Mouse (Mus musculus): Measurements from ENCODE around the gene Hes3. TPM values are rescaled to one million over a fixed set of nuclear protein-coding genes. Genes with fewer than 3 reads are reported as not detected.
A peak's percentile ranks its signal among the peaks of the same experiment; 100 is the strongest.

Hes3 gene
- polyA plus RNA-seq, 1 experiment from 2014 or later: not detected

DNA sequence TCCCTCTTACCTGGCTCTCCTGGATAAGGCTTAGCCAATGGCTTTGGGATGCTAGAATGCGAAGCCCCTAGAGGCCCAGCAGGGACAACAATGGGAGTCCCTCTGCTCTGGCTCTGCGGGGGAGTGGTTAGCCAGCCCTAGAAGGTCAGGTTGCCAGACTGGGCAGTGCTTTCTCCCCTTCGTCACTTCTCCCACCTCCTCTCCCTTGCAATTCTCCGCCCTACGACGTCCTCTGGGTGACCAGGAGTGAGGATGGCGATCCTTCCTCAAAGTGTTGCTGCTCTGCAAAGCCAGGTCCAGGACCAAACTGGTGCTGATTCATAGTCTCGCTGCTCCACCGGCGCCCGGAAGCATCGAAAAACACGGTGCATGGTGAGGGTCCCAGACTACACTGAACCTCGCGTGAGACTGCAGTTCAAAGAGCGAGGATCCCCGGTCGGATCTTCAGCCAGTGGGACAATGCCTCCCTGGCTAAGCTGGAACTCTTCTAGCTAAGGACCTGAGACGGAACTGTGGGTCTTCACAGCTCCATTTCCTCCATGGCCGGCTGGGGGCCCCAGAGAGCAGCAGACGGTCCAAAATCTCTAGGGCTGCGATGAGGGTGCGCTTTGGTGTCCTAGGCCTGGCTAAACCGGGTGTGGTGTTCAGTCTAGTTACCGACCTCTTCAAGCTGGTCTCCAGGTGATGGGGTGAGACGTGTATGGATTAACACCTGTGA, 27.2 kb upstream of the Hes3 start, which contains the start of gene Rnf207:
Gene Rnf207, minus strand, starts transcription at position 477 of the 718 bp plus-strand sequence.
- Histone ChIP-seq H3K27me3 (ENCODE audit: insufficient read depth, low read length) (peaks cover 24% of the 10 kb centered on the region), H3K4me2 (ENCODE audit: low read length) (peak within 1 kb of the TSS; percentile 49), H3K4me3 (replicated peaks; ENCODE audit: low read depth, low read length) (0 out of 2 replicates have a peak within 1 kb of the TSS, but pooled peaks have one; percentile 14), H3K4me1 (replicated peaks; ENCODE audit: insufficient read depth, low read length) (peaks cover 14% of the 10 kb centered on the region; the same call in 1 of the 2 replicates), H3K9ac (ENCODE audit: low read depth, low read length) (peak within 1 kb of the TSS; percentile 37; the same call in 1 of the 2 replicates), H3K27ac (no peak within 1 kb of the TSS; the same call in 1 of the 2 replicates), H3K9me3 (replicated peaks; ENCODE audit: low read length) (no peaks in the 10 kb centered on the region), H3K36me3 (ENCODE audit: insufficient read depth, low read length) (no peaks in the 10 kb centered on the region)
- ATAC-seq (replicated peaks; ENCODE audit: low FRiP score, low read depth) (no peak; the same call in 1 of the 2 replicates), DNase-seq (ENCODE audit: low spot score) (peak; percentile 65)
- peak; percentile 61; the same call in 1 of the 2 replicates for TF ChIP-seq CTCF (IDR thresholded peaks at IDR 0.05; ENCODE audit: low read depth)
- 3% methylated on average over 26 of the region's 26 CpGs for WGBS

DNA sequence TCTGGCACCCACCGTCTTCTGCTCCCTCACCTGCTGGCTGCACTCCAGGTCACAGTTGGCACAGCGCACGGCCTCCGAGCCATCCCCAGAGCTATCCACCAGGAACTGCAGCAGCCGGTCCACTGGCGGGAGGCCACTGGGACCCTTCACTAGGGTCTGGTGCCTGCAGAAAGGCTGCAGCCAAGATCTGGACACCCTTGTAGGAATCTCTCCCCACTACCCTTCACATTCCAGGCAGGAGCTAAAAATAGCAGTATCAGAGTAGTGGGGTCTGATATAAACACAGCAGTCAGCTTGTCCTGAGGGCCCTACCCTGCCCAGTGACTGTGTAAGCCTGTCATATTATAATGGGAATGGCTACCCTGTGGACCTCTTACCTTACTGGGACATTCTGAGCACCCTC, 26.2 kb upstream of the Hes3 start:
- Histone ChIP-seq H3K4me1 (replicated peaks; ENCODE audit: insufficient read depth, low read length) (peaks cover 24% of the 10 kb centered on the region), H3K4me2 (ENCODE audit: low read length) (no peak overlapping the region), H3K36me3 (ENCODE audit: insufficient read depth, low read length) (no peaks in the 10 kb centered on the region), H3K9me3 (replicated peaks; ENCODE audit: low read length) (no peaks in the 10 kb centered on the region), H3K27ac (no peak overlapping the region), H3K4me3 (replicated peaks; ENCODE audit: low read depth, low read length) (no peak overlapping the region), H3K27me3 (ENCODE audit: insufficient read depth, low read length) (peaks cover 30% of the 10 kb centered on the region), H3K9ac (ENCODE audit: low read depth, low read length) (no peak overlapping the region)
- ATAC-seq (replicated peaks; ENCODE audit: low FRiP score, low read depth): no peak
- WGBS: 85% methylated on average over 6 of the region's 6 CpGs
- DNase-seq (ENCODE audit: low spot score): no peak
- no peak for TF ChIP-seq CTCF (IDR thresholded peaks at IDR 0.05; ENCODE audit: low read depth)

DNA sequence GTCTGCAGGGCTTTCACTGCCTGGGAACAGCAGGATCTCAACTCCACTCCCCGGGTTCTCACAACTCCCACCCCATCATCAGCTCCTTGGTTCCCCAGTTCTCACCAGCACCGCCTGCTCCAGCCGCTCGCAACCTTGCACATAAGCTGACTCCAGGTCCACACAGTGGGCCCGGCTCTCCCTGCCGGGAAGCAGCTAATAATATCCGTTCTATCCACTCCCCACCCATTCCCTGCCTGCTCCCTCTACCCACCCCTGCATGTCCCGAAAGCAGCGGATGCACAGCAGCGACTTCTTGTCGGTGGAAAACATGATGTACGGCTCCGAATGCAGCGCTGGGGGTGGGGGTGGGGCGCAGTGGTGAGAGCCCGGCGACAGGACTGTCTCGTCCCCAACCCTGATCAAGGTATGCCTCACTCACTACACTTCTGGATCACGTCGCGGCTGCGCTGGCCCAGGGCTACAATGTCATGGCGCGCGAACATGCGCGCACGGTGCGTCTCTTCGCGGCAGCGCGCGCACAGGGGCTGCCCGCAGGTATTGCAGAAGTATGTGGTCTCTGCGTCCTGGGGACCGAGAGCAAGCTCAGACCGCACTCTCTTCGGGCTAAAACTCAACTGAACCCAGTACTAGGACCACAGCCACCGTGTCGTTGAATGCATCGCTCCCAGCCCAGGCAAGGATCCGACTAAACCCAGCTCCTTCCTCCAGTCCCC, 24.2 kb upstream of the Hes3 start:
- ATAC-seq (replicated peaks; ENCODE audit: low FRiP score, low read depth) (no peak), DNase-seq (ENCODE audit: low spot score) (no peak)
- TF ChIP-seq CTCF (IDR thresholded peaks at IDR 0.05; ENCODE audit: low read depth): no peak
- H3K27me3 ChIP-seq (ENCODE audit: insufficient read depth, low read length): peaks cover 39% of the 10 kb centered on the region
- peaks cover 30% of the 10 kb centered on the region for H3K4me1 ChIP-seq (replicated peaks; ENCODE audit: insufficient read depth, low read length)
- 1% methylated on average over 43 of the region's 43 CpGs for WGBS
- peak overlapping the region; percentile 26 for H3K4me3 ChIP-seq (replicated peaks; ENCODE audit: low read depth, low read length)
- peak overlapping the region; percentile 58 for H3K4me2 ChIP-seq (ENCODE audit: low read length)
- H3K36me3 ChIP-seq (ENCODE audit: insufficient read depth, low read length): no peaks in the 10 kb centered on the region
- no peaks in the 10 kb centered on the region for H3K9me3 ChIP-seq (replicated peaks; ENCODE audit: low read length)
- H3K9ac ChIP-seq (ENCODE audit: low read depth, low read length): 0 out of 2 replicates have a peak overlapping the region, but pooled peaks have one; percentile 8
- H3K27ac ChIP-seq: no peak overlapping the region

DNA sequence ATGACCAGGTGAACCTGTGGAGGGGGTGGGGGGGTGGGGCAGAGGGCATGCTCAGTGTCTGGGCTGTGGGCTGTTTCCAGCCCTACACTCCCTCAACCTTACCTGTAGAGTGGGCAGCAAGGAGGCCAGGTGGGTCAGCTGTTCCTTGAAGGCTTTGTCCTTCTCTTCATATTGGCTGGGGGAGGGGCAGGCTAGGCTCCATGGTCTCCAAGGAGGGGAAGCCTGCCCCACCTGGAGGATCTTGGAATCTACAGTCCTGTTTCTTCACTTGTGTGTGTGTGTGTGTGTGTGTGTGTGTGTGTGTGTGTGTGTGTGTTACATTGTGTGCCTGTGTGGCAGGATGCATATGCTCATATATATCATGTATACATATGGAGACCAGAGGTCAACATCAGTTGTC, 22.5 kb upstream of the Hes3 start:
- H3K4me1 ChIP-seq (replicated peaks; ENCODE audit: insufficient read depth, low read length): peaks cover 29% of the 10 kb centered on the region
- H3K9me3 ChIP-seq (replicated peaks; ENCODE audit: low read length): no peaks in the 10 kb centered on the region
- H3K4me2 ChIP-seq (ENCODE audit: low read length): peak overlapping the region; percentile 51
- H3K4me3 ChIP-seq (replicated peaks; ENCODE audit: low read depth, low read length): no peak overlapping the region
- H3K27ac ChIP-seq: no peak overlapping the region
- no peaks in the 10 kb centered on the region for H3K36me3 ChIP-seq (ENCODE audit: insufficient read depth, low read length)
- TF ChIP-seq CTCF (IDR thresholded peaks at IDR 0.05; ENCODE audit: low read depth): peak; percentile 65
- H3K27me3 ChIP-seq (ENCODE audit: insufficient read depth, low read length): peaks cover 39% of the 10 kb centered on the region
- ATAC-seq (replicated peaks; ENCODE audit: low FRiP score, low read depth) (peak; percentile 38), DNase-seq (ENCODE audit: low spot score) (peak; percentile 74)
- no peak overlapping the region for H3K9ac ChIP-seq (ENCODE audit: low read depth, low read length)

DNA sequence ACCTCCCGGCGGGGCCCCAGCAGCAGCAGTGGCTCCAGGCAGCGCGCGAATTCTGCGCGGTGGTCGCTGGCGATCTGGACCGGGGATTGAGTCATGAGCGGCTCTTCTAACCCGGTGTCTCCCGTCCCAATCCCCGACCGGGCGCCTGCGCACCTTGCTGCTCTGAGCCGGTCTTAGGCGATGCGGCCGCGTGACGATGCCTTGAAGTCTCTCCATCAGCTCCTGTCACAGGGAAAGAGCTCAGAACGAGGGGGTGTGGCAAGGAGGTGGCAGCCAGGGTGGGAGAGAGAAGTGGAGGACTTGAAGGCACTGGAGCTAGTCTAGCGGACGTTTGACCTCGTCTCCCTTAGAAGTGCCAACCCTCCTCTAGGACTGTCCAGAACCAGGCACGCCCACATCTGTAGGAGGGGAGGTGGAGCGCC, 21.8 kb upstream of the Hes3 start:
- ATAC-seq (replicated peaks; ENCODE audit: low FRiP score, low read depth) (peak; percentile 38; the same call in 1 of the 2 replicates), DNase-seq (ENCODE audit: low spot score) (no peak)
- WGBS: 0% methylated on average over 29 of the region's 29 CpGs
- Histone ChIP-seq H3K9ac (ENCODE audit: low read depth, low read length) (no peak overlapping the region), H3K4me1 (replicated peaks; ENCODE audit: insufficient read depth, low read length) (peaks cover 23% of the 10 kb centered on the region), H3K9me3 (replicated peaks; ENCODE audit: low read length) (no peaks in the 10 kb centered on the region), H3K4me3 (replicated peaks; ENCODE audit: low read depth, low read length) (peak overlapping the region; percentile 26), H3K4me2 (ENCODE audit: low read length) (peak overlapping the region; percentile 51), H3K27ac (no peak overlapping the region), H3K36me3 (ENCODE audit: insufficient read depth, low read length) (no peaks in the 10 kb centered on the region), H3K27me3 (ENCODE audit: insufficient read depth, low read length) (peaks cover 39% of the 10 kb centered on the region)
- no peak for TF ChIP-seq CTCF (IDR thresholded peaks at IDR 0.05; ENCODE audit: low read depth)

DNA sequence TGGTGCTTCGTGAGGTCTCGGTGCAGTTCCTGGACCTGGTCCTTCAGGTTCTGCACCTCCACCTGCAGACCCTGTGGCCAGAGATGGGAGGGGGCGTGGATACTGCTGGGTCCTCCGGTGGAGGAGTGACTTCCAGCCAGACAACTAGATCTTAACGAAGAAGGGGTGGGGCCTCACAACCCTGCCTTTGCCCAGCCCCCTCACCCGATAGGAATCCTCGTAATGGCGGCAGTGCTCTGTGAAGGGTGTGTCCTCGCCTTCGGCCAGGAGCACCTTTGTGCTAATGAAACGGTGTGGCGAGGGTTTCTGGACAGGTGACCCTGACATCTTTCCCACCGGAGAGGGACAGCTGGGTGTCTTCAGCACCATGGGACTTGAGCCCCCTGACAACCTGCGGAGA, 20.7 kb upstream of the Hes3 start:
- TF ChIP-seq CTCF (IDR thresholded peaks at IDR 0.05; ENCODE audit: low read depth): no peak
- 5% methylated on average over 14 of the region's 14 CpGs for WGBS
- DNase-seq (ENCODE audit: low spot score) (no peak), ATAC-seq (replicated peaks; ENCODE audit: low FRiP score, low read depth) (no peak)
- Histone ChIP-seq H3K9ac (ENCODE audit: low read depth, low read length) (no peak overlapping the region), H3K27ac (no peak overlapping the region), H3K4me1 (replicated peaks; ENCODE audit: insufficient read depth, low read length) (peaks cover 23% of the 10 kb centered on the region), H3K36me3 (ENCODE audit: insufficient read depth, low read length) (no peaks in the 10 kb centered on the region), H3K9me3 (replicated peaks; ENCODE audit: low read length) (no peaks in the 10 kb centered on the region), H3K4me2 (ENCODE audit: low read length) (peak overlapping the region; percentile 51; the same call in 1 of the 2 replicates), H3K27me3 (ENCODE audit: insufficient read depth, low read length) (peaks cover 38% of the 10 kb centered on the region), H3K4me3 (replicated peaks; ENCODE audit: low read depth, low read length) (0 out of 2 replicates have a peak overlapping the region, but pooled peaks have one; percentile 3)
